Mouse (Mus musculus) stomach, embryonic 14.5 days (tissue): ENCODE measurements at regions not wholly inside any gene's neighbourhood (a gene's known extent, or its start where the extent isn't known, plus 50 kb on each side); places are given as distances from the start of the nearest gene placed in this dataset.

Source experiments
- ATAC-seq: fragments of 200-750 bp; cut with Nextera tagmentation; 2 replicates; pipeline ENCODE4 v1.8.0; 2017; ENCODE audit warnings: low read depth, moderate TSS enrichment; ENCODE audit not compliant: insufficient number of reproducible peaks, insufficient read depth, low FRiP score
- H3K27ac ChIP-seq: fragments of 300-500 bp; sonication (generic); 2 replicates; pipeline ENCODE4 v1.5.1; 2014; ENCODE audit warnings: mild to moderate bottlenecking, low read length, moderate library complexity, mixed read lengths
- H3K27me3 ChIP-seq: fragments of 300-500 bp; sonication (generic); 2 replicates; pipeline ENCODE4 v1.6.1; 2014; ENCODE audit warnings: low read length, control low read depth, mixed read lengths; ENCODE audit not compliant: control insufficient read depth, insufficient read depth
- H3K36me3 ChIP-seq: fragments of 300-500 bp; sonication (generic); 2 replicates; pipeline ENCODE4 v1.6.1; 2014; ENCODE audit warnings: mild to moderate bottlenecking, control low read depth, low read length, moderate library complexity, mixed read lengths; ENCODE audit not compliant: control insufficient read depth, insufficient read depth
- H3K4me1 ChIP-seq: fragments of 300-500 bp; sonication (generic); 2 replicates; pipeline ENCODE4 v1.6.1; 2014; ENCODE audit warnings: low read length, control low read depth, mixed read lengths; ENCODE audit not compliant: control insufficient read depth, insufficient read depth
- H3K4me2 ChIP-seq: fragments of 300-500 bp; sonication (generic); replicated peaks from 2 replicates; pipeline ENCODE4 v1.6.1; 2014; ENCODE audit warnings: low read depth, low read length, control low read depth
- H3K4me3 ChIP-seq: fragments of 300-500 bp; sonication (generic); 2 replicates; pipeline ENCODE4 v1.5.1; 2014; ENCODE audit warnings: low read depth, low read length, control low read depth
- H3K9ac ChIP-seq: fragments of 300-500 bp; sonication (generic); replicated peaks from 2 replicates; pipeline ENCODE4 v1.6.1; 2014; ENCODE audit warnings: low read depth, mild to moderate bottlenecking, control low read depth, low read length, moderate library complexity, mixed read lengths
- H3K9me3 ChIP-seq: fragments of 300-500 bp; sonication (generic); 2 replicates; pipeline ENCODE4 v1.6.1; 2016; ENCODE audit warnings: low read depth, low read length, control low read depth; ENCODE audit not compliant: control insufficient read depth
- WGBS: fragments of 180-500 bp; shearing (Covaris S2); extraction: QIAGEN DNeasy Blood & Tissue Kit; methylation state at CpG from one replicate; pipeline ENCODE4 v1.1.7; 2014; 5-methylcytosine and 5-hydroxymethylcytosine counted together

GRCm38 (mm10) chr11:19109055-19109454, 90.3 kb upstream of the Meis1 start:
- Histone ChIP-seq H3K4me2 (no peak overlapping the region), H3K9me3 (no peaks in the 10 kb centered on the region), H3K9ac (no peak overlapping the region), H3K27me3 (no peaks in the 10 kb centered on the region), H3K4me1 (no peaks in the 10 kb centered on the region), H3K27ac (no peak overlapping the region), H3K4me3 (no peak overlapping the region), H3K36me3 (no peaks in the 10 kb centered on the region)
- no peak for ATAC-seq
- WGBS: 74% methylated on average over 4 of the region's 4 CpGs

GRCm38 (mm10) chr11:19111916-19112575, 93.3 kb upstream of the Meis1 start:
- Histone ChIP-seq H3K9me3 (no peaks in the 10 kb centered on the region), H3K27me3 (no peaks in the 10 kb centered on the region), H3K27ac (no peak overlapping the region), H3K4me3 (no peak overlapping the region), H3K4me1 (no peaks in the 10 kb centered on the region), H3K9ac (no peak overlapping the region), H3K4me2 (no peak overlapping the region), H3K36me3 (no peaks in the 10 kb centered on the region)
- 33% methylated on average over 7 of the region's 7 CpGs for WGBS
- no peak for ATAC-seq

GRCm38 (mm10) chr11:19117121-19117520, 98.3 kb upstream of the Meis1 start:
- 61% methylated on average over 2 of the region's 2 CpGs for WGBS
- no peak for ATAC-seq

GRCm38 (mm10) chr11:19118258-19118657, 99.5 kb upstream of the Meis1 start:
- H3K9me3 ChIP-seq: no peaks in the 10 kb centered on the region
- peaks cover 9% of the 10 kb centered on the region; the same call in 1 of the 2 replicates for H3K4me1 ChIP-seq
- no peak overlapping the region for H3K27ac ChIP-seq
- H3K4me2 ChIP-seq: no peak overlapping the region
- 83% methylated on average over 4 of the region's 4 CpGs for WGBS
- H3K4me3 ChIP-seq: no peak overlapping the region
- no peaks in the 10 kb centered on the region for H3K27me3 ChIP-seq
- no peak overlapping the region for H3K9ac ChIP-seq
- no peaks in the 10 kb centered on the region for H3K36me3 ChIP-seq
- no peak for ATAC-seq

More at GRCm38 (mm10) chr11:19117121-19117520, 98.3 kb upstream of the Meis1 start:
- Histone ChIP-seq H3K9me3 (no peaks in the 10 kb centered on the region), H3K4me1 (peaks cover 9% of the 10 kb centered on the region; the same call in 1 of the 2 replicates), H3K27ac (no peak overlapping the region), H3K4me2 (no peak overlapping the region), H3K27me3 (no peaks in the 10 kb centered on the region), H3K4me3 (no peak overlapping the region), H3K36me3 (no peaks in the 10 kb centered on the region), H3K9ac (no peak overlapping the region)

GRCm38 (mm10) chr11:19119927-19120827, 101.4 kb upstream of the Meis1 start:
- 47% methylated on average over 8 of the region's 8 CpGs for WGBS
- no peak overlapping the region for H3K27ac ChIP-seq
- no peaks in the 10 kb centered on the region for H3K27me3 ChIP-seq
- H3K4me2 ChIP-seq: no peak overlapping the region
- peaks cover 9% of the 10 kb centered on the region; the same call in 1 of the 2 replicates for H3K4me1 ChIP-seq
- peak; percentile 10; the same call in 1 of the 2 replicates for ATAC-seq
- no peaks in the 10 kb centered on the region for H3K9me3 ChIP-seq
- no peaks in the 10 kb centered on the region for H3K36me3 ChIP-seq
- no peak overlapping the region for H3K9ac ChIP-seq
- H3K4me3 ChIP-seq: no peak overlapping the region

GRCm38 (mm10) chr11:19120871-19121270, 102.1 kb upstream of the Meis1 start:
- no peak overlapping the region for H3K4me3 ChIP-seq
- H3K27me3 ChIP-seq: no peaks in the 10 kb centered on the region
- H3K9ac ChIP-seq: no peak overlapping the region
- peaks cover 9% of the 10 kb centered on the region; the same call in 1 of the 2 replicates for H3K4me1 ChIP-seq
- no peaks in the 10 kb centered on the region for H3K36me3 ChIP-seq
- no peak overlapping the region for H3K27ac ChIP-seq
- H3K4me2 ChIP-seq: no peak overlapping the region
- 44% methylated on average over 3 of the region's 3 CpGs for WGBS
- ATAC-seq: no peak
- H3K9me3 ChIP-seq: no peaks in the 10 kb centered on the region

- no peak overlapping the region for H3K9ac ChIP-seq
- peaks cover 7% of the 10 kb centered on the region; the same call in 1 of the 2 replicates for H3K4me1 ChIP-seq
- 48% methylated on average over 2 of the region's 2 CpGs for WGBS
- no peak for ATAC-seq
- no peak overlapping the region for H3K4me2 ChIP-seq
- H3K9me3 ChIP-seq: no peaks in the 10 kb centered on the region
- H3K4me3 ChIP-seq: no peak overlapping the region
- no peaks in the 10 kb centered on the region for H3K27me3 ChIP-seq
- H3K27ac ChIP-seq: no peak overlapping the region
- no peaks in the 10 kb centered on the region for H3K36me3 ChIP-seq
Measured at GRCm38 (mm10) chr11:19135375-19136050, 116.7 kb upstream of the Meis1 start.

GRCm38 (mm10) chr11:19138423-19138822, 119.6 kb upstream of the Meis1 start:
- Histone ChIP-seq H3K4me2 (no peak overlapping the region), H3K27ac (no peak overlapping the region), H3K4me1 (no peaks in the 10 kb centered on the region), H3K4me3 (no peak overlapping the region), H3K9me3 (no peaks in the 10 kb centered on the region), H3K9ac (no peak overlapping the region), H3K36me3 (no peaks in the 10 kb centered on the region), H3K27me3 (no peaks in the 10 kb centered on the region)
- ATAC-seq: no peak
- WGBS: 50% methylated on average over 5 of the region's 5 CpGs
